ENCODE assay signal across 12 mouse cellular contexts in genomic region chr2:174442460-174442859, GRCm38 (mm10). TPM values are rescaled to one million over a fixed set of nuclear protein-coding genes. Genes with fewer than 3 reads are reported as not detected.
DNase-seq lines count a peak whose midpoint lies in the region; ATAC-seq lines count a peak whose summit lies in the region.
"Had no signal": no experiment of that assay in that cellular context is flagged by ENCODE, and none has a peak within 500 bp of the region (broad histone marks: within the 10 kb centered on the region; RNA-seq: fewer than 3 reads in every experiment).

No protein-coding gene starts in this region.

- DNase-seq in adrenal gland, adult 2 months, result peak; percentile 68
- no peak for DNase-seq in adrenal gland, postnatal 4 days (ENCODE audit: low spot score in 2 of 2)
- peak; percentile 21 to 28 for DNase-seq in spleen, postnatal 36 days (ENCODE audit: low spot score in 2 of 2)
- DNase-seq in spleen, adult 18-20 months, result no peak
- DNase-seq in thymus, postnatal 4 days, result peak; percentile 28
- DNase-seq in right cerebral cortex, postnatal 10 days (ENCODE audit: low spot score in 2 of 2), result no peak
- DNase-seq in ovary, postnatal 14 days (ENCODE audit: low spot score), result no peak
- DNase-seq: cerebellum, adult 9-11 months had no signal

- ATAC-seq in intestine, embryonic 16.5 days, result peak; percentile 51

- H3K27me3 ChIP-seq in intestine, embryonic 16.5 days (replicated peaks; ENCODE audit: control insufficient read depth, insufficient read depth, low read length), result no peaks in the 10 kb centered on the region
- H3K27me3 ChIP-seq: neural tube, embryonic 13.5 days had no signal

- H3K36me3 ChIP-seq in intestine, embryonic 16.5 days (ENCODE audit: control insufficient read depth, insufficient read depth, low read length), result no peaks in the 10 kb centered on the region
- H3K36me3 ChIP-seq: forebrain, embryonic 10.5 days; hindbrain, embryonic 12.5 days; neural tube, embryonic 13.5 days had no signal

- no peak overlapping the region; the same call in 1 of the 2 replicates for H3K9ac ChIP-seq in intestine, embryonic 16.5 days (ENCODE audit: low read depth, low read length)
- H3K9ac ChIP-seq: hindbrain, embryonic 12.5 days; neural tube, embryonic 13.5 days had no signal

- peaks cover 20% of the 10 kb centered on the region for H3K4me1 ChIP-seq in intestine, embryonic 16.5 days (ENCODE audit: control insufficient read depth, insufficient read depth, low read length)

- no peaks in the 10 kb centered on the region for H3K9me3 ChIP-seq in intestine, embryonic 16.5 days (ENCODE audit: control insufficient read depth, low read length)
- H3K9me3 ChIP-seq: forebrain, embryonic 10.5 days; hindbrain, embryonic 12.5 days; neural tube, embryonic 13.5 days had no signal

- peak overlapping the region; percentile 23 for H3K27ac ChIP-seq in intestine, embryonic 16.5 days (ENCODE audit: low read length)
- H3K27ac ChIP-seq: hindbrain, embryonic 12.5 days; neural tube, embryonic 13.5 days had no signal

- H3K4me2 ChIP-seq in intestine, embryonic 16.5 days (ENCODE audit: low read depth, low read length), result no peak overlapping the region
- H3K4me2 ChIP-seq: hindbrain, embryonic 12.5 days; neural tube, embryonic 13.5 days had no signal

- H3K4me3 ChIP-seq in intestine, embryonic 16.5 days (ENCODE audit: low read length), result no peak overlapping the region
- H3K4me3 ChIP-seq: forebrain, embryonic 10.5 days; hindbrain, embryonic 12.5 days; neural tube, embryonic 13.5 days had no signal

- WGBS in intestine, embryonic 16.5 days, result 59% methylated on average over 9 of the region's 9 CpGs

RNA-seq across cellular contexts. Expression of gene Ctsz, which starts 3.6 kb away (rescaled TPM):
- 100 to 1,000 TPM; 189 to 272 TPM for total RNA-seq in adrenal gland, adult 2 months (2021)
- polyA plus RNA-seq in adrenal gland, adult 2 months (2012; rRNA removed), result 221 and 303 TPM in 2 replicates
- 100 to 1,000 TPM; 107 to 114 TPM for total RNA-seq in adrenal gland, postnatal 4 days (2021)
- 381 and 448 TPM in 2 replicates for polyA plus RNA-seq in intestine, embryonic 16.5 days (2015; fragmentation: Nextera tagmentation; extraction: Ambion mirVana)

RNA-seq across cellular contexts. Expression of gene Tubb1, which starts 8.0 kb away (rescaled TPM):
- total RNA-seq in adrenal gland, adult 2 months (2021), result 1 to 10 TPM in 1 of 2 experiments, under 1 TPM in 1; 0.61 to 1.1 TPM
- 0.28 and 0.66 TPM in 2 replicates for polyA plus RNA-seq in adrenal gland, adult 2 months (2012; rRNA removed)
- 1 to 10 TPM; 1.4 to 2.7 TPM for total RNA-seq in adrenal gland, postnatal 4 days (2021)
- polyA plus RNA-seq in intestine, embryonic 16.5 days (2015; fragmentation: Nextera tagmentation; extraction: Ambion mirVana), result 1.1 and 1.4 TPM in 2 replicates

RNA-seq across cellular contexts. Expression of gene Atp5e, which starts 21.4 kb away (rescaled TPM):
- total RNA-seq in adrenal gland, adult 2 months (2021), result 100 to 1,000 TPM; 289 to 654 TPM
- 402 and 484 TPM in 2 replicates for polyA plus RNA-seq in adrenal gland, adult 2 months (2012; rRNA removed)
- 100 to 1,000 TPM; 380 to 432 TPM for total RNA-seq in adrenal gland, postnatal 4 days (2021)
- 775 and 798 TPM in 2 replicates for polyA plus RNA-seq in intestine, embryonic 16.5 days (2015; fragmentation: Nextera tagmentation; extraction: Ambion mirVana)

RNA-seq across cellular contexts. Expression of gene Nelfcd, which starts 26.9 kb away (rescaled TPM):
- 10 to 100 TPM; 48.8 to 58.7 TPM for total RNA-seq in adrenal gland, adult 2 months (2021)
- 74.1 and 81.2 TPM in 2 replicates for polyA plus RNA-seq in adrenal gland, adult 2 months (2012; rRNA removed)
- total RNA-seq in adrenal gland, postnatal 4 days (2021), result 10 to 100 TPM; 77.0 to 78.4 TPM
- polyA plus RNA-seq in intestine, embryonic 16.5 days (2015; fragmentation: Nextera tagmentation; extraction: Ambion mirVana), result 72.5 and 81.3 TPM in 2 replicates

RNA-seq across cellular contexts. Expression of gene Prelid3b, which starts 30.4 kb away (rescaled TPM):
- 100 to 1,000 TPM; 120 to 137 TPM for total RNA-seq in adrenal gland, adult 2 months (2021)
- 33.9 and 39.0 TPM in 2 replicates for polyA plus RNA-seq in adrenal gland, adult 2 months (2012; rRNA removed)
- 100 to 1,000 TPM in 1 of 2 experiments, 10 to 100 TPM in 1; 98.1 to 101 TPM for total RNA-seq in adrenal gland, postnatal 4 days (2021)
- polyA plus RNA-seq in intestine, embryonic 16.5 days (2015; fragmentation: Nextera tagmentation; extraction: Ambion mirVana), result 119 and 134 TPM in 2 replicates

Comparison
In these comparisons a context has a peak if more than half of its experiments do, and no peak if none do; other contexts are left out.
1. DNase-seq: peak in adrenal gland, adult 2 months (single experiment), spleen, postnatal 36 days (2 of 2) and thymus, postnatal 4 days (single experiment); none in adrenal gland, postnatal 4 days (0 of 2), spleen, adult 18-20 months (0 of 2), right cerebral cortex, postnatal 10 days (0 of 2) and ovary, postnatal 14 days (single experiment).